Mouse (Mus musculus): Measurements from ENCODE around the gene Smim1. TPM values are rescaled to one million over a fixed set of nuclear protein-coding genes. Genes with fewer than 3 reads are reported as not detected.

The Smim1 gene
- 0.18 TPM in 1 of 2 replicates, not detected in the other for total RNA-seq (2023)

DNA sequence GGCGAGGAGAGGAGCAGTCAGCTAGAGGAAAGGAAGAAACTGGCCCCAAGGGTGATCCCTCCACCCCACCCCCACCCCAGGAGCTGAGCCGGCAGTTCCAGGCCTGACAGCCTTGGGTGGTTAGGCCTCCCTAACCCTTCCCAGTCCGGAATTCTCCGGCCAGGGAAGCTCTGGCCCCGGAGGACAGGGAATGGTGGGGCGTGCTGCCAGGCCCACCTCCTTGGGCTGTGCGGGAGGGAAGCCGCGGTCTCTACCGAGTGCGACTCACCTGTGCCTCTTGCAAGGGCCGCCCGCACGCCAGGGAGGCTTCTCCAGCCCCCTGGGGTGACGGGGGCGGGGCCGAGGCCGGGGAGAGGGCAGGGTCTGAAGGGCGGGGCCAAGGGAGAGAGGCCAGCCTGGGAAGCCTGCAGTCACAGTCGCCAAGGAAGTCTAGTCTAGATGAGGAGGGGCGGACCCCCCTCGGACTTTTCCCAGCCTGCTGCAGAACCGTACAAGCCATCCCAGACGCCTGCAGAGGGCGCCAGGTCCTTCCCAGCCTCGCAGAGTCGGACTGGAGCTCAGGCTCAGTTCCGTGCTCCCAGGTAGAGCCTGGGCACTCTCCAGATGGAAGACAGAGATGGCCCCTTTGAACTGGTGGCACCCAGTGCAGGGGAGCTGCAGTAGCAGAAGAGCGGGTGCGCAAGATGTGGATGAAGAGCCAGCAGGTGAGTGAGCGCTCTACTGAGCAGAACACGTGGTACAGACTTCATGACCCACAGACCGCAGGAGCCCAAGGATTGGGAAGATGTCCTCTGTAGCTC, at the start of gene Smim1:
TSS of gene Smim1 (minus strand) at position 590 of the 800 bp plus-strand sequence.

DNA sequence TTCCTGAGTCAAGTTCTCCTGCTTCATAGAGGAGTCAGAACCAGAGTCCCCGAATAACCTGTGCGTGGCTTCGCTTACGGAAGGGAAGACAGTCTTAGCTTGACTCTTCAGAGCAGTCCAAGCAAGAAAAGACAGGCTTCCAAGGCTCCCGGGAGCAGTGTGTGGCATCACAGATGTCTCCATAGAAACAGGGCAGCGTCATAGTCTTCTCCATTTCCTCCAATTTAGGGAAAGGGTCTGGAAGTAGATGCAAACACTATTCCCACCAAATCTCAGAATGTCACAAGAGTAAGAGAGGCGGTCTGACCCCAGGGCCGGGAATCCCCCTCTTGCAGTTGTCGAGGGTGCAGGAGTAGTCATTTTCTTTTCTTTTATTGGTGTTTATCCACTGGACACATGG, 16.5 kb upstream of the Smim1 start, which contains the start of gene Ccdc27:
TSS of gene Ccdc27 (minus strand) at position 101 of the 400 bp plus-strand sequence.

GRCm38 (mm10) chr4:154011646-154012089, 14.4 kb downstream of the Smim1 start, which contains the start of gene Lrrc47:
Gene Lrrc47, plus strand, starts transcription at chr4:154011731.

DNA sequence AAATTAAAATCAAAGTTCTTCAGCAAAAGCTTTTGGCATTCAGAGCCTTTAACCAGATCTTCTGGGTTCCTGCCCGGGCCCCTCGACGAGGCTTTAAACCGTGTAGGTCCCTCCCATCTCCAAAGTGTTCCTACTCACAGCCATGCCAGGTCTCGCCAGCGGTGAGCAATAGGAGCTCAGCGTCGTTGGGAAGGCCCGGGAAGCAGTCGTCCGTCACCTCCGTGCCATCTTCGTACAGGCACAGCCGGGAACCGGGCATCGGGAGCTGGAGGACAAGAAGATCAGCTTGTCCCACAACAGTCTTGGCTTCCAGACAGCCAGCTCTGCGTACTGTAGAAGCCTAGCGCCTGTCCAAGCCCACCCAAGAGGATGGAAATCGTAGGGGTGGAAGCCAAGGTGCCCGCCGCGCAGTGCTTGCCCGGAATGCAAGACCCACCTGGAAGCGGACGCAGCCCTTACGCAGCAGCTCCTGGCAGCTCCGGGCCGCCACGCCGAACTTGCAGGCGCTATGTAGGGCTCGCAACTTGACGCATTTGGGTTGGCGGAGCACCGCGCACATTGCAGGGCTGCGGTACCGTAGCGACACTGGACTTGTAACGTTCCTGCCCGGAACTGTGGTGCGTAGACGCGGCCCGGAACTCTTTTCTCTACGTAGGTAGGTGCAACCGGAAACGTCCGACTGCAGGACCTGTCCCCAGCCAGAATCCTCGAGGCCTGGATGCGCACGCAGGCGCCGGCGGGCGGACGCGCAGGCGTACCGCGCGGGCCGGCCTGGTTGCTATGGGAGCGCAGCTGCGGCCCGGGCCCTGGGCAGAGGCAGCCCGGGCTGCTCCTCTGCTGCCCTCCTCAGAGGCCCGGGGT, 51.4 kb downstream of the Smim1 start, which contains the start of the genes Dffb and Cep104:
TSS of gene Dffb (minus strand) at position 696 of the 861 bp plus-strand sequence.
TSS of gene Cep104 (plus strand) at position 764 of the 861 bp plus-strand sequence.

Other genes with a start within 250 kb of the Smim1 start
- gene A430005L14Rik, start 69.0 kb downstream of the Smim1 start, total RNA-seq (2023), result 9.8 and 14.2 TPM in 2 replicates
- gene Dffb, start 51.1 kb downstream of the Smim1 start, total RNA-seq (2023), result 10.7 and 11.3 TPM in 2 replicates
- 5.4 and 6.6 TPM in 2 replicates for gene Cep104, start 51.0 kb downstream of the Smim1 start, total RNA-seq (2023)
- 26.1 and 42.1 TPM in 2 replicates for gene Lrrc47, start 14.5 kb downstream of the Smim1 start, total RNA-seq (2023)
- gene Ccdc27, start 16.4 kb upstream of the Smim1 start, total RNA-seq (2023), result not detected in 2 replicates
- gene Trp73, start 114.0 kb upstream of the Smim1 start, total RNA-seq (2023), result not detected in 2 replicates
- gene Wrap73, start 116.1 kb upstream of the Smim1 start, total RNA-seq (2023), result 6.6 and 7.9 TPM in 2 replicates
- 157 and 167 TPM in 2 replicates for gene Tprgl, start 134.4 kb upstream of the Smim1 start, total RNA-seq (2023)
- 0.41 TPM in 1 of 2 replicates, not detected in the other for gene Megf6, start 144.5 kb upstream of the Smim1 start, total RNA-seq (2023)